Mouse (Mus musculus): ENCODE measurements around the gene Ccdc113.

Ccdc113 gene

DNA sequence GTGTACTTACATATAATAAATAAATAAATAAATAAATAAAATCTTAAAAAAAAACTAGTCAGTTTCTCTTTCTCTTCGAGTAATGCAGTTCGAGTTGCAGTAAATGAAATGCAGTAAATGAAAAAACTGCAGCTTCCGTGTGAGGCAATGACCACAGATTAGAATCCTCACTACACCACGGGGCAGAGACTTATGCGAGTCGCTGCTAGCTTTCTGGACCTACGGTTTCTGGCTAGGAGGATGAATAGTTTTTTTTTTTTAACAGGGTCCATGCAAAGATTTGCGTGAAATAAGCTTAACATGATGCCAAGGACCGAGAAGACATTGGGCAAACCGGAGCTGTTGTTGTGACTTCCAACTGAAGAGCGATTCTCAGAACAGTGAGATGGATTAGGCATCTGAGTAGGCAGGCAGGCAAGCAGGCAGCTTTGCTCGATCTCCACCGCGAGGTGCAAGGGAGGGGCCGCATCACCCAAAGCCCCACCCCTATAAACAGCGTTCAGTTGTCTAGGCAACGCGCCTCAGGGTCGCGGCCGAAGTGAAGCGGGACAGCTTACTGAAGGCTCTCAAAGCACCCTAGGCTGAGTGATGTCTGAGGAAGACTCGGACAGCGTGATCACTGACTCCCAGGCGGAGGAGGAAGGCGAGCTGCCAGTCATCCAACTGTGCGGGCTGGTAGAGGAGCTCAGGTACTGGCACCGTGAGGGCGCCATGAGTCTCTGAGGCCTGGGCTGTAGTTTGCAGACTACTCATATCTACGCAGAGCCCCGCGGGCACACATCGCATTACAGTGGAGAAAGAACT lies at the start of gene Ccdc113:
Ccdc113 (plus strand) TSS at position 502 of the 804 bp plus-strand sequence.
- peak; percentile 46 for DNase-seq

DNA sequence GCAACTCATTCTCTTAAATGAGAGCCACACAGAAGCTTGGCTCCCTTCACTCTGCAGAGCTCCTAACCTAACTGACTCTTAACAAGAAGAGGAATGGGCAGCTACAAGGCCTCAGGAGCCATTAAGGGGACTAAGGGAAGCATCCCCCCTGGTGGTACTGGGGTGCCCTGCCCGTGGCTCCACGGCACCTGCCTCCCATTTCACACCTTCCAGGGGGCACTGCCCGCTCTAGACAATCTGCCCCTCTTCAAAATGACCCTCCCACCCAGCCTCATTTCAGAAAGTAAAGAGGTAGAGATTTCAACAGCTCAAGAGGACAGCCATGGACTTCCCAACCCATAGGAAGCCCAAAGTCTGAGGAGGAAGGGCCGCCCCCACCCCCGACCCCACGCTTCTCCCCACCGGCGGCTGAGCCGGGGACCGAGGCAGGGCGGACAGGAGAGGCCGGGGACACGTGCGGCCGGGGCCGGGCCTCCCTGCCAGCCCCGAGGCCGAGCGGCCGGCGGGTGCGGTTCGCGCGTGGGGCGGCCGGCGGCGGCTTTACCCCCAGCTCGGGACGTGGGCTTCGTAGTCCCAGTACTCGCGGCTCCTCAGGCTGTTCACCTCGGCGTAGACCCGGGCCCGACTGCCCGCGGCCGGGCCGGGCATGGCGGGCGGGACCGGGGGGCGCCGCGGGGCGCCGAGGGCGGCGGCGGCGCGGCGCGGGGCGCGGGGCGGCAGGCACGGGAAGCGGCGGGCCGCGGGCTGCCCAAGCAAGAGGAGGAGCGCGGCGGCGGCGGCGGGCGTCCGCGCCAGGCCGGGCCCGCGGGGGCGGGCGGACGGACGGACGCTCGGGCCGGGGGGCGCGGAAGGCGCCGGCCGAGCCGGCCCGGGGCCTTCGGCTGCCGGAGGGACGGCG lies 45.8 kb upstream of the Ccdc113 start:
- DNase-seq, result no peak

DNA sequence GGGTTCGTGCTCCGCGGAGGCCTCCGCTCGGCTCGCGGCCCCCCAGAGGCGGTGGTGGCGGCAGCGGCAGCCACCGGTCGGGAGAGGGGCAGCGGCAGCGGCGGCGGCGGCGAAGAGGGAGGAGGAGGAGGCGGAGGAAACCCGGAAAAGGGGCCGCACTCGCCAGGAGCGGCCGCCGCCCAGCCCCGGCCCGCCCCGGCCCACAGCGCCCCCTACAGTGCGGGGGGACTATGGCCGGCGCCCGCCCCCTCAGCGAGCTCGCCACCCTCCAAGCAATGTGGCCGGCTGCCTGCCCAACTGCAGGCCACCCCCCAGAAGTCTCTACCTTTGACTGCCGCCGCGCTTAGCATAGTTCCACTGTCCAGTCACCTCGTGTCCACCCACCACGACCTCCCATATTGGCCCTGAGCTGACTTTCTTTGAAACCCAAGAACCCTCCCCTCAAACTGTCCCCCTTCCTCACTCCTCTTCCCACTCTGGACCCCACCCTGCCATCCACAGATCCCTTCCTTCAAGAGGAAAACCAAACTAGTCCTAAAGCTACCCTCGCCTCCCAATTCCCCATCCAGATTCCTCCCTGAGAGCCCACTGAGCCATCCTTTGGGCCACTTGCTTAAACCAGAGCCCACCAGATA lies 45.1 kb upstream of the Ccdc113 start:
- DNase-seq, result peak; percentile 91

GRCm38 (mm10) chr8:95490006-95490405 lies 43.9 kb upstream of the Ccdc113 start, which contains the start of gene Csnk2a2:
TSS of gene Csnk2a2 (minus strand) at chr8:95490039.
- no peak for DNase-seq

GRCm38 (mm10) chr8:95492057-95492456 lies 41.8 kb upstream of the Ccdc113 start:
- no peak for DNase-seq

GRCm38 (mm10) chr8:95495444-95495843 lies 38.4 kb upstream of the Ccdc113 start:
- DNase-seq, result no peak

- no peak for DNase-seq
Observed at GRCm38 (mm10) chr8:95496420-95496819, 37.5 kb upstream of the Ccdc113 start.

DNA sequence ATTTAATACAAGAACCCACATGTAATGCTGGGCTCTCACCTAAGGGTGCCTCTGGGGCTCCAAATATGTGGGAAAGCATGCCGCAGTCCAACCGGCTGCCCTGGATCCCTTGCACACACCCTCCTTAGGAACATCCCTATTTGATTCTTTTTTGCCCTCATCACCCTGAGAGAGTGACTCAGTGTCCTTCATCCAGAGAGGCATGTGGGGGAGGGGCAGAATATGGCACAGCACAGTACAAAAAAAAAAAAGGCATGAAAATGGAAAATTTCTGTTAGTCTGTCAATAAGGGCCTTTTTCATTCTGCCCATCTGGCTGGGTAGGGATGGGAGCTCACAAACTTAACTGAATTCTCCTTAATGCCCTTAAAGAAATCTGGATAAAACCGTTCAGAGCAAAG lies 36.1 kb upstream of the Ccdc113 start:
- no peak for DNase-seq

- no peak for DNase-seq
Observed at GRCm38 (mm10) chr8:95499266-95500064, 34.4 kb upstream of the Ccdc113 start.

GRCm38 (mm10) chr8:95500436-95500835 lies 33.4 kb upstream of the Ccdc113 start:
- DNase-seq, result no peak

DNA sequence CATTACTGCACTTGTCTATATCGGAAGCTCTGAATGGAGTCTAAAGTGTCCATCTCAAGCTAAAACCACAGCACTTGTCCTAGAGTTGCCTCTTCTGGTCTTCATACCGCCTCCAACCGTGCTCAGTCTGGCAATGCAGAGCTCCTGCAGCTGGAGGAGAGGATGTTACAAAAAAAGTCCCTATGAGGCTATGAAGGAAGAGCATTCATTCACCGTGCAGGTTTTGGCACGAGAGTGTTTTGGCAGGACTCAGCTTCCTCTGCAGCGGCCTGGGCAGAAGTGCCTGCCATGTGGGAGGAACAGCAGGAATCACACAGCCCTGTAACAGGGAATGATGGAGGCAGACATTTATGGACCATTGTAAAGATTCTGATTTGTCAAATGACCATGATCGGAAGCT lies 31.5 kb upstream of the Ccdc113 start:
- DNase-seq, result no peak

GRCm38 (mm10) chr8:95504835-95505234 lies 29.1 kb upstream of the Ccdc113 start:
- DNase-seq, result no peak

DNA sequence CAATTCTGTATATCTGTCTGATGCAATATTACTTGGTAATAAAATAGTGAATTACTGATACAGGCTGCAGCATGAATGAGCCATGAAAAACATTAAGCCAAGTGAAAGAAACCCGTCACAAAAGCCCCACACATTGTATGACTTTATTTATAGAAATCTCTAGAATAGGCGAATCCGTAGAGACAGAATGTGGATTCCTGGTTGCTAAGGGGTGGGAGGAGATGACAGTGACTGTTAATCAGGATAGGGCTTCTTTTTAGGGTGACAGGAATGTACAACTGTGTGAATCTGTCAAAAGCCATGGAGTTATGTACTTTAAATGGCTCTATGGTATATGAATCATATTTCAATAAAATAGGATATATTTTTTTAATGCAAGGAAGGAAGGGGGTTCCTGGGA lies 28.3 kb upstream of the Ccdc113 start:
- DNase-seq, result no peak

- no peak for DNase-seq
Observed at GRCm38 (mm10) chr8:95506245-95506644, 27.6 kb upstream of the Ccdc113 start.

- no peak for DNase-seq
Observed at GRCm38 (mm10) chr8:95512257-95512656, 21.6 kb upstream of the Ccdc113 start.

- DNase-seq, result no peak
Observed at GRCm38 (mm10) chr8:95513219-95513618, 20.7 kb upstream of the Ccdc113 start.

- no peak for DNase-seq
Observed at GRCm38 (mm10) chr8:95516928-95517327, 17.0 kb upstream of the Ccdc113 start.

GRCm38 (mm10) chr8:95523991-95524390 lies 9.9 kb upstream of the Ccdc113 start:
- no peak for DNase-seq

GRCm38 (mm10) chr8:95528194-95528593 lies 5.7 kb upstream of the Ccdc113 start:
- no peak for DNase-seq

- DNase-seq, result no peak
Observed at GRCm38 (mm10) chr8:95528750-95529310, 5.1 kb upstream of the Ccdc113 start.

GRCm38 (mm10) chr8:95532206-95532605 lies 1.7 kb upstream of the Ccdc113 start:
- no peak for DNase-seq

GRCm38 (mm10) chr8:95539487-95539886 lies 5.6 kb downstream of the Ccdc113 start:
- DNase-seq, result no peak

Measured in right cerebral cortex, postnatal 4 days (tissue).